Mouse (Mus musculus) heart, adult 2 months (tissue): ENCODE data around the gene Btbd2.

ENCODE experiments used
- EP300 ChIP-seq: fragments of 200-500 bp; IDR thresholded peaks from 2 replicates; pipeline ENCODE4 v1.6.1; 2011; ENCODE audit warnings: low read depth, low read length, control low read depth; ENCODE audit not compliant: insufficient read depth
- POLR2A ChIP-seq: fragments of 200-500 bp; IDR thresholded peaks from 2 replicates; pipeline ENCODE4 v1.6.1; 2011; ENCODE audit warnings: mild to moderate bottlenecking, low read depth, low read length, control low read depth; ENCODE audit not compliant: insufficient read depth

- TF ChIP-seq POLR2A (no peak), EP300 (no peak)
Observed at GRCm38 (mm10) chr10:80705033-80705432, 48.2 kb upstream of the Btbd2 start.
